Mouse (Mus musculus) heart, embryonic 14.5 days (tissue): ENCODE results near the gene Gm19935. TPM values are rescaled to one million over a fixed set of nuclear protein-coding genes. Genes with fewer than 3 reads are reported as not detected.

Experiments
- ATAC-seq: fragments of 200-750 bp; cut with Nextera tagmentation; 2 replicates; pipeline ENCODE4 v1.8.0; 2017; ENCODE audit warnings: low read depth, moderate TSS enrichment; ENCODE audit not compliant: insufficient number of reproducible peaks, insufficient read depth, low FRiP score
- H3K27ac ChIP-seq, 2 experiments: fragments of 200-500 bp in 1 of 2; fragments of 300-500 bp in 1 of 2; sonication (generic) in 1 of 2; replicated peaks in 1 of 2; 2 replicates each; pipeline ENCODE4 v1.5.1; 2012 to 2014; ENCODE audit warnings: low read depth in 2 of 2, low read length in 2 of 2, control low read depth in 1 of 2, mild to moderate bottlenecking in 1 of 2, mixed read lengths in 1 of 2; ENCODE audit not compliant: control insufficient read depth in 1 of 2, insufficient read depth in 1 of 2
- H3K27me3 ChIP-seq: fragments of 300-500 bp; sonication (generic); 2 replicates; pipeline ENCODE4 v1.6.1; 2014; ENCODE audit warnings: mild to moderate bottlenecking, low read length, control low read depth; ENCODE audit not compliant: control insufficient read depth, insufficient read depth
- H3K36me3 ChIP-seq: fragments of 300-500 bp; sonication (generic); 2 replicates; pipeline ENCODE4 v1.6.1; 2014; ENCODE audit warnings: mild to moderate bottlenecking, control low read depth, low read length, mixed read lengths; ENCODE audit not compliant: control insufficient read depth, insufficient read depth
- H3K4me1 ChIP-seq, 2 experiments: fragments of 200-500 bp in 1 of 2; fragments of 300-500 bp in 1 of 2; sonication (generic) in 1 of 2; 2 replicates each; pipeline ENCODE4 v1.6.1; 2012 to 2014; ENCODE audit warnings: low read length in 2 of 2, control low read depth in 1 of 2, mixed read lengths in 1 of 2; ENCODE audit not compliant: control insufficient read depth in 2 of 2, insufficient read depth in 2 of 2
- H3K4me2 ChIP-seq: fragments of 300-500 bp; sonication (generic); 2 replicates; pipeline ENCODE4 v1.6.1; 2014; ENCODE audit warnings: mild to moderate bottlenecking, low read length
- H3K4me3 ChIP-seq, 2 experiments: fragments of 200-500 bp in 1 of 2; fragments of 300-500 bp in 1 of 2; sonication (generic) in 1 of 2; 2 replicates each; pipeline ENCODE4 v1.5.1; 2012 to 2014; ENCODE audit warnings: low read length in 2 of 2, mild to moderate bottlenecking in 2 of 2, control low read depth in 1 of 2, low read depth in 1 of 2, moderate library complexity in 1 of 2; ENCODE audit not compliant: control insufficient read depth in 1 of 2, insufficient read depth in 1 of 2
- H3K9ac ChIP-seq: fragments of 300-500 bp; sonication (generic); 2 replicates; pipeline ENCODE4 v1.6.1; 2014; ENCODE audit warnings: mild to moderate bottlenecking, low read length
- H3K9me3 ChIP-seq: fragments of 300-500 bp; sonication (generic); 2 replicates; pipeline ENCODE4 v1.6.1; 2016; ENCODE audit warnings: low read length, control low read depth; ENCODE audit not compliant: control insufficient read depth
- WGBS: fragments of 180-500 bp; shearing (Covaris S2); extraction: QIAGEN DNeasy Blood & Tissue Kit; methylation state at CpG from one replicate; pipeline ENCODE4 v1.1.7; 2014; 5-methylcytosine and 5-hydroxymethylcytosine counted together
- polyA plus RNA-seq: library from polyadenylated mRNA; unstranded; fragments of >200 nt; fragmentation: Nextera tagmentation; extraction: Ambion mirVana; gene quantifications from 2 replicates; pipeline ENCODE4 v1.2.1, GENCODE M21; 2014

Gm19935 gene
- polyA plus RNA-seq, 1 experiment from 2014 or later = not detected

GRCm38 (mm10) chr8:90853971-90854670, 36.9 kb upstream of the Gm19935 start:
- Histone ChIP-seq H3K36me3 (no peaks in the 10 kb centered on the region), H3K27ac (peak overlapping the region; percentile 69 to 92), H3K9ac (peak overlapping the region; percentile 44; the same call in 1 of the 2 replicates), H3K9me3 (no peaks in the 10 kb centered on the region), H3K4me3 (peak overlapping the region in 1 of 2 experiments; percentile 1; a peak in 2 of 4 replicates), H3K4me1 (peaks cover 11 to 13% of the 10 kb centered on the region in 2 experiments), H3K27me3 (no peaks in the 10 kb centered on the region), H3K4me2 (peak overlapping the region; percentile 50)
- 76% methylated on average over 9 of the region's 9 CpGs for WGBS
- no peak for ATAC-seq

DNA sequence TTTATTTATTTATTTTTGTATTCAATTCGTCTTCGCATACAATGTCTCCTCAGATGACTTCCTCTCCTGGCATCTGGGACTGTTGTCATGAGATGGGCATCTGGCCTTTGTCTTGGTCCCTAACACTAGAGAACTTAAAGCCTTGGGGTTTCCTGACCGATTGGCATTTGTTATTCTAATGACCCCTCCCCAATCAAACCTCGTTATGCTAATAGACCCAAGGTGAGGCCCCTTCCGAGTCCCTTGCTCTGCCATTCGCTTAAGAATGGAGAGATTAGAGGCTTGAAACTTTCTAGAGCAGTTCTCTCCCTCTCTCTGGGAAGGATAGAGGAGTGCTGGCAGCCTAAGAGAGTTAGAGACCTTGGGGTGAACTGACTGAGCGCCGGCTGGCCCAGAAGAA, 34.4 kb upstream of the Gm19935 start:
- no peak overlapping the region for H3K9ac ChIP-seq
- H3K9me3 ChIP-seq = no peaks in the 10 kb centered on the region
- H3K27ac ChIP-seq = no peak overlapping the region
- peaks cover 11 to 13% of the 10 kb centered on the region in 2 experiments for H3K4me1 ChIP-seq
- H3K27me3 ChIP-seq = no peaks in the 10 kb centered on the region
- ATAC-seq = no peak
- H3K4me2 ChIP-seq = no peak overlapping the region
- H3K36me3 ChIP-seq = no peaks in the 10 kb centered on the region
- 50% methylated on average over 8 of the region's 8 CpGs for WGBS
- no peak overlapping the region for H3K4me3 ChIP-seq

GRCm38 (mm10) chr8:90849462-90850050, 32.4 kb upstream of the Gm19935 start:
- WGBS = 65% methylated on average over 11 of the region's 11 CpGs
- Histone ChIP-seq H3K4me1 (peaks cover 5 to 9% of the 10 kb centered on the region in 2 experiments), H3K4me2 (no peak overlapping the region), H3K27me3 (no peaks in the 10 kb centered on the region), H3K9ac (no peak overlapping the region), H3K27ac (no peak overlapping the region), H3K36me3 (no peaks in the 10 kb centered on the region), H3K4me3 (no peak overlapping the region), H3K9me3 (no peaks in the 10 kb centered on the region)
- no peak for ATAC-seq

DNA sequence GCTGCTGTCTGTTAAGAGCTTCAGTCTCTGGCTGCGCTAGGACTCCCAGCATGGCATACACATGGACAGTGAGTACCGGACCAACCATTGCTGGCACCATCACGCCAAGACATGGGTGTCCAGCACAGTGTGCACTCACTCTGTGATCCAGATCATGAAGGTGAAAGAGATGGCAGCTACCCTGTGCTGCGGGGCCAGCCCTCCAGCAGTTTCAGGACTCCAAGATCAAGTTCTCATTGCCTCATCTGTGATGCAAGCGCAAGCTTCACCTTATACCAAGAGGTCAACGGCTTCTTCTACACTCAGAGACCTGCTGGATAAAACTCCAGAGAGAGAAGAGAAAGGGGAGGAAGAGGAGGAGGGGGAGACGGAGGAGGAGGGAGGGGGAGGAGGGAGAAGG, 30.8 kb upstream of the Gm19935 start:
- WGBS = 87% methylated on average over 7 of the region's 7 CpGs
- no peaks in the 10 kb centered on the region for H3K9me3 ChIP-seq
- no peak overlapping the region for H3K9ac ChIP-seq
- no peaks in the 10 kb centered on the region for H3K4me1 ChIP-seq
- H3K4me2 ChIP-seq = no peak overlapping the region
- no peaks in the 10 kb centered on the region for H3K27me3 ChIP-seq
- no peak overlapping the region for H3K27ac ChIP-seq
- no peaks in the 10 kb centered on the region for H3K36me3 ChIP-seq
- ATAC-seq = no peak
- no peak overlapping the region for H3K4me3 ChIP-seq

GRCm38 (mm10) chr8:90844179-90844967, 27.2 kb upstream of the Gm19935 start:
- no peak overlapping the region for H3K9ac ChIP-seq
- H3K4me1 ChIP-seq = peaks cover 0 to 3% of the 10 kb centered on the region in 2 experiments; a peak in 1 of 4 replicates
- no peaks in the 10 kb centered on the region for H3K27me3 ChIP-seq
- no peaks in the 10 kb centered on the region for H3K36me3 ChIP-seq
- 64% methylated on average over 9 of the region's 9 CpGs for WGBS
- H3K4me2 ChIP-seq = no peak overlapping the region
- no peaks in the 10 kb centered on the region for H3K9me3 ChIP-seq
- H3K27ac ChIP-seq = no peak overlapping the region
- H3K4me3 ChIP-seq = no peak overlapping the region
- ATAC-seq = no peak

DNA sequence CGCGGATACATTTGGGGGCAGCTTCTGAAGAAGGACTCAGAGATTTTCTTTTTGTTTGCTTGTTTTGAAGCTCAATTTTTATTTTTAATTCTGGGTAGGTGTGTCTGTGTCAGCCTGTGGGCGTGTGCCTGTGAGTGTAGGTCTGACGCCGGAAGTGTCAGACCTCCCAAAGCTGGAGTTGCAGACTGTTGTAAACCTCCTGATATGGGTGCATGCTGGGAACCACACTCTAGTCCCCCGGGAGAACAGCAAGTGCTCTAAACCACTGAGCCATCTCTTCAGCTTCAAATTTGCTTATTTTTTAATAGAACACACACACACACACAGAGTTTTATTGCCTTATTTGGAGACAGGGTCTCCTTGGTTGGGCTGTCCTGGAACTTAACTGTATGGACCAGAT, 25.9 kb upstream of the Gm19935 start:
- WGBS = 84% methylated on average over 6 of the region's 6 CpGs
- Histone ChIP-seq H3K27ac (no peak overlapping the region), H3K36me3 (no peaks in the 10 kb centered on the region), H3K4me3 (no peak overlapping the region), H3K27me3 (no peaks in the 10 kb centered on the region), H3K9me3 (no peaks in the 10 kb centered on the region), H3K4me2 (no peak overlapping the region), H3K4me1 (peaks cover 0 to 3% of the 10 kb centered on the region in 2 experiments; a peak in 1 of 4 replicates), H3K9ac (no peak overlapping the region)
- no peak for ATAC-seq

DNA sequence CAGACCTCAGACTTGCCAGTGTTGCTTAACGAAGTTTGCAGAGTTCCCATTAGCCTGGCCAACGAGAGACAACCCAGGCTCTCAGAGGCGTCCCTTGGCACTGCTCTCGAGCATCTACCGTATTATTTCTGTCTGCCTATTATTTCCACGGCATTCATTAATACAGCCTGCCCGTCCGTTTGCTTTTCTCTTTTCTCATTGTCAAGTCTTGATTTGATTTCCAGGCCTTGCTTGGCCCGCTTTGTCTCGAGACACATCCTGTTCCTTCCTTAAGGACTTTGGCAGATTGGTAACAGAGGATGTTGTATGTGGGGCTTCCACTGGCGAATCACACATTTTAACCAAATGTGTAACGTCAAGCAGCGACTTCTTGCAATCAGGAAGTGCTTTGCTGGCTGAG, 24.1 kb upstream of the Gm19935 start:
- H3K27me3 ChIP-seq = no peaks in the 10 kb centered on the region
- no peak overlapping the region for H3K4me3 ChIP-seq
- WGBS = 65% methylated on average over 13 of the region's 13 CpGs
- H3K9ac ChIP-seq = no peak overlapping the region
- no peak overlapping the region for H3K4me2 ChIP-seq
- H3K4me1 ChIP-seq = peaks cover 0 to 3% of the 10 kb centered on the region in 2 experiments; a peak in 1 of 4 replicates
- no peaks in the 10 kb centered on the region for H3K9me3 ChIP-seq
- peak overlapping the region in 1 of 2 experiments; percentile 37; a peak in 2 of 4 replicates for H3K27ac ChIP-seq
- no peaks in the 10 kb centered on the region for H3K36me3 ChIP-seq
- ATAC-seq = no peak
